Mouse (Mus musculus) heart, postnatal 0 days (tissue): Measurements from ENCODE around the gene Elmsan1.

Experiments
- CTCF ChIP-seq: IDR thresholded peaks from 2 replicates; pipeline ENCODE4 v1.5.1; 2016; ENCODE audit warnings: antibody characterized with exemption, control low read depth, low read depth
- EP300 ChIP-seq: IDR thresholded peaks from 2 replicates; pipeline ENCODE4 v1.6.1; 2016; ENCODE audit warnings: antibody characterized with exemption, low read depth

- no peak for TF ChIP-seq EP300
- no peak for TF ChIP-seq CTCF
Measured at GRCm38 (mm10) chr12:84205659-84206185, 13.0 kb downstream of the Elmsan1 start.
